Mouse (Mus musculus): ENCODE results near the gene Brpf3. TPM values are rescaled to one million over a fixed set of nuclear protein-coding genes. Genes with fewer than 3 reads are reported as not detected.
"Not testable (repeated sequence)": the region's sequence is repeated elsewhere in the genome, so short reads cannot be mapped to it uniquely, and the experiment has no call there.

Gene Brpf3
- polyA plus RNA-seq, 1 experiment: 34.3 TPM

GRCm38 (mm10) chr17:28824896-28825295 lies 24.0 kb downstream of the Brpf3 start:
- TF ChIP-seq POLR2A (IDR thresholded peaks at IDR 0.05; ENCODE audit: borderline replicate concordance, low read depth, low read length) (no peak), CTCF (IDR thresholded peaks at IDR 0.05; ENCODE audit: low read depth, low read length) (no peak)
- Histone ChIP-seq H3K4me3 (ENCODE audit: insufficient read depth, low read length) (no peak overlapping the region), H3K27ac (ENCODE audit: insufficient read depth, low read depth, low read length) (no peak overlapping the region), H3K4me1 (ENCODE audit: control insufficient read depth, insufficient read depth, low read length) (no peaks in the 10 kb centered on the region)

- no peak overlapping the region for H3K4me3 ChIP-seq (ENCODE audit: insufficient read depth, low read length)
- TF ChIP-seq POLR2A (IDR thresholded peaks at IDR 0.05; ENCODE audit: borderline replicate concordance, low read depth, low read length) (no peak), CTCF (IDR thresholded peaks at IDR 0.05; ENCODE audit: low read depth, low read length) (no peak)
- H3K4me1 ChIP-seq (ENCODE audit: control insufficient read depth, insufficient read depth, low read length): no peaks in the 10 kb centered on the region
These were observed 24.6 kb downstream of the Brpf3 start for GRCm38 (mm10) chr17:28825359-28826041.

GRCm38 (mm10) chr17:28827665-28828231 lies 26.9 kb downstream of the Brpf3 start:
- TF ChIP-seq POLR2A (IDR thresholded peaks at IDR 0.05; ENCODE audit: borderline replicate concordance, low read depth, low read length) (no peak), CTCF (IDR thresholded peaks at IDR 0.05; ENCODE audit: low read depth, low read length) (no peak)
- Histone ChIP-seq H3K4me1 (ENCODE audit: control insufficient read depth, insufficient read depth, low read length) (no peaks in the 10 kb centered on the region), H3K4me3 (ENCODE audit: insufficient read depth, low read length) (no peak overlapping the region), H3K27ac (ENCODE audit: insufficient read depth, low read depth, low read length) (no peak overlapping the region)

More at GRCm38 (mm10) chr17:28825359-28826041, 24.6 kb downstream of the Brpf3 start:
- H3K27ac ChIP-seq (ENCODE audit: insufficient read depth, low read depth, low read length): no peak overlapping the region

- no peak overlapping the region for H3K4me3 ChIP-seq (ENCODE audit: insufficient read depth, low read length)
- no peaks in the 10 kb centered on the region for H3K4me1 ChIP-seq (ENCODE audit: control insufficient read depth, insufficient read depth, low read length)
- TF ChIP-seq POLR2A (IDR thresholded peaks at IDR 0.05; ENCODE audit: borderline replicate concordance, low read depth, low read length): no peak
- no peak for TF ChIP-seq CTCF (IDR thresholded peaks at IDR 0.05; ENCODE audit: low read depth, low read length)
- no peak overlapping the region for H3K27ac ChIP-seq (ENCODE audit: insufficient read depth, low read depth, low read length)
These were observed 28.2 kb downstream of the Brpf3 start for GRCm38 (mm10) chr17:28829120-28829519.

GRCm38 (mm10) chr17:28831065-28831464 lies 30.2 kb downstream of the Brpf3 start:
- Histone ChIP-seq H3K27ac (ENCODE audit: insufficient read depth, low read depth, low read length) (no peak overlapping the region), H3K4me1 (ENCODE audit: control insufficient read depth, insufficient read depth, low read length) (no peaks in the 10 kb centered on the region), H3K4me3 (ENCODE audit: insufficient read depth, low read length) (no peak overlapping the region)
- TF ChIP-seq CTCF (IDR thresholded peaks at IDR 0.05; ENCODE audit: low read depth, low read length): no peak
- TF ChIP-seq POLR2A (IDR thresholded peaks at IDR 0.05; ENCODE audit: borderline replicate concordance, low read depth, low read length): no peak

GRCm38 (mm10) chr17:28832040-28832439 lies 31.1 kb downstream of the Brpf3 start:
- Histone ChIP-seq H3K4me3 (ENCODE audit: insufficient read depth, low read length) (no peak overlapping the region), H3K4me1 (ENCODE audit: control insufficient read depth, insufficient read depth, low read length) (no peaks in the 10 kb centered on the region), H3K27ac (ENCODE audit: insufficient read depth, low read depth, low read length) (no peak overlapping the region)
- no peak for TF ChIP-seq CTCF (IDR thresholded peaks at IDR 0.05; ENCODE audit: low read depth, low read length)
- TF ChIP-seq POLR2A (IDR thresholded peaks at IDR 0.05; ENCODE audit: borderline replicate concordance, low read depth, low read length): no peak

- TF ChIP-seq POLR2A (IDR thresholded peaks at IDR 0.05; ENCODE audit: borderline replicate concordance, low read depth, low read length): no peak
- H3K4me1 ChIP-seq (ENCODE audit: control insufficient read depth, insufficient read depth, low read length): no peaks in the 10 kb centered on the region
- no peak overlapping the region for H3K27ac ChIP-seq (ENCODE audit: insufficient read depth, low read depth, low read length)
- H3K4me3 ChIP-seq (ENCODE audit: insufficient read depth, low read length): no peak overlapping the region
These were observed 32.0 kb downstream of the Brpf3 start for GRCm38 (mm10) chr17:28832875-28833274.

GRCm38 (mm10) chr17:28834676-28835075 lies 33.8 kb downstream of the Brpf3 start:
- Histone ChIP-seq H3K27ac (ENCODE audit: insufficient read depth, low read depth, low read length) (no peak overlapping the region), H3K4me3 (ENCODE audit: insufficient read depth, low read length) (no peak overlapping the region), H3K4me1 (ENCODE audit: control insufficient read depth, insufficient read depth, low read length) (no peaks in the 10 kb centered on the region)
- TF ChIP-seq POLR2A (IDR thresholded peaks at IDR 0.05; ENCODE audit: borderline replicate concordance, low read depth, low read length) (no peak), CTCF (IDR thresholded peaks at IDR 0.05; ENCODE audit: low read depth, low read length) (no peak)

- Histone ChIP-seq H3K27ac (ENCODE audit: insufficient read depth, low read depth, low read length) (no peak overlapping the region), H3K4me3 (ENCODE audit: insufficient read depth, low read length) (no peak overlapping the region), H3K4me1 (ENCODE audit: control insufficient read depth, insufficient read depth, low read length) (no peaks in the 10 kb centered on the region)
- no peak for TF ChIP-seq CTCF (IDR thresholded peaks at IDR 0.05; ENCODE audit: low read depth, low read length)
- no peak for TF ChIP-seq POLR2A (IDR thresholded peaks at IDR 0.05; ENCODE audit: borderline replicate concordance, low read depth, low read length)
These were observed 37.0 kb downstream of the Brpf3 start for GRCm38 (mm10) chr17:28837840-28838239.

GRCm38 (mm10) chr17:28841947-28842346 lies 41.1 kb downstream of the Brpf3 start:
- not testable (repeated sequence) for H3K27ac ChIP-seq (ENCODE audit: insufficient read depth, low read depth, low read length); H3K4me3 ChIP-seq (ENCODE audit: insufficient read depth, low read length); H3K4me1 ChIP-seq (ENCODE audit: control insufficient read depth, insufficient read depth, low read length)
